Mouse (Mus musculus) adrenal gland, postnatal 4 days (tissue): ENCODE measurements around the gene Gm5624. TPM values are rescaled to one million over a fixed set of nuclear protein-coding genes. Genes with fewer than 3 reads are reported as not detected.
"Not testable (repeated sequence)": the region's sequence is repeated elsewhere in the genome, so short reads cannot be mapped to it uniquely, and the experiment has no call there.

Experiments used
- DNase-seq, 2 experiments: peaks; one replicate each; pipeline ENCODE4 v3.0.0; 2021 to 2022; ENCODE audit warnings: low spot score in 2 of 2, mixed read lengths in 2 of 2
- long read RNA-seq, 2 experiments: library from polyadenylated mRNA; stranded (forward); transcript quantifications; one replicate each; pipeline ENCODE4 v2.0.0; 2021
- total RNA-seq, 2 experiments: library from RNA; stranded (reverse); gene quantifications; 2 replicates each; pipeline ENCODE4 v1.2.3; 2021

The Gm5624 gene
- not detected for total RNA-seq
- long read RNA-seq, experiment 1 = 0 reads
- long read RNA-seq, experiment 2 = 0 reads

DNA sequence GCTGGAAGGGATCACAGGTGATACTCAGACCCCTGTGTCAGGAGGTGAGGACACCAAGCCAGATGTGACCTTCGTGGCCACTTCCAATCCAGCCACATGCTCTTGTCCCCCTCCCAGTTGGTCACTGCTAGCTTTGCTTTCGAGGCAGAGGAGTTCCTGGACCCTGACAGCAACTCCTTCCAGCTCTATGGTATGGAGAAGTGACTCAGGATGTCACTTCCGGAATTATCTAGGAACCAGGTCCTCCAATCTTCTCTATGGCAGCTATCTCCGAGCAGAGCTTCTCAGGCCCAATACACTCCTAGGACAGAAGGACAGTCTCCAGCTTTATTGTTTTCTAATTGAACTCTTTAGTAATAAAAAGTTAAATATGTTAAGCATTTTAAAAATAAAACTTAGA, at the start of gene Gm5624:
TSS of gene Gm5624 (minus strand) at position 202 of the 400 bp plus-strand sequence.
- DNase-seq = not testable (repeated sequence)

DNA sequence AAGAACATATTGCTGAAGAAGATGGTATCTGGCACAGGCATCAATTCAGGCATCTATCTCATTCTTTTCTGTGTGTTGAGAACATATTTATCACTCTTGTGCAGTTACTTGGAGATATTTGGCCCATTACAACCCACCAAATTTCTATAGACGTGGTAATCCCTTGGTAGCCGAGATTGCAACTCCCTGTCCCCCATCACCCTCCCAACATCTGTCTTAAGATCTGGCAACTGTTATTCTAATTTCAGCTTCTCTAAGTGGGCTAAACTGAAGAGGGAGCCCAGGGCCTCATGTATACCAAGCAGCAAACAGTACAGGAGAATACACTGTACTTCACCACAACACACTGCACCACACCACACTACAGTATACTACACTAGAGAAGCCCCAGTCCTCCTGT, 36.0 kb downstream of the Gm5624 start:
- not testable (repeated sequence) for DNase-seq

DNA sequence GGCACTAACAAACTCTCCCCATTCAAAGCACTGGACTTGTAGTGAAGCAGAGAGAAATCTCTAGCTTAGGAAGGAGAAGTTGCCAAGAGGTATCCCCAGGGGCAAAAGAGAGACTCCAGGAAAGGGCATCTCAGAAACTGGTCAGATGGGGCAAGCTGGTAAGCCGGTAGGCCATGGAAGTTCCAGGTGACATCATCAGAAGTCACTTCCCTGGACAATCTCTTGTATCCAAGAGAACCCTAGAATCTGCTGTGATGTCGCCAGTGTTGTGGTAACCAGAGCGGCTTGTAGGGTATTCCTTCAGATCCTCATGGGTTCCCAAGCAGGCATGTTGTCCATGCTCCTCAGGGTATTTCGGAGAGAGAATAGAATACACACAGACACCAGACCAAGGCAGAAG, 44.9 kb downstream of the Gm5624 start, which contains the start of gene Gm8247:
TSS of gene Gm8247 (plus strand) at position 301 of the 400 bp plus-strand sequence.
- DNase-seq = not testable (repeated sequence)

DNA sequence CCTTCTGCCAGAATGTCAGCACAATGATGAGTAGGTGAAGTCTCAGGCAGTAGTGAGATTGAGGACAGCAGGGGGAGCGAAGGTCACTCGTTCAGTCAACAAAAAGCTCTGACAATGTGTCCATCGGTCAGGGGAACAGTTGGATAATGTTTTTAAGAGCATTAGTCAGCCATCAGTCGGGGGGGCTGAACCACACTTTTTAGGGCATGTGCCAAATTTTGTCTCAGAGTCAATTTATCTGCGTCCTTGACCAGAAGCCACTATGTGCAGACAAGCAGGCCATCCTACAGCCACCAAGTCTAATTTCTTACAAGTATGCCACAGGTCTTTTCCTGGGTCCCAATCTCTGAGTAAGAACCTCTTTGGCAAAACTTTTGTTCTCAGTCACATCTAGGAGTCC, 79.8 kb downstream of the Gm5624 start:
- not testable (repeated sequence) for DNase-seq

DNA sequence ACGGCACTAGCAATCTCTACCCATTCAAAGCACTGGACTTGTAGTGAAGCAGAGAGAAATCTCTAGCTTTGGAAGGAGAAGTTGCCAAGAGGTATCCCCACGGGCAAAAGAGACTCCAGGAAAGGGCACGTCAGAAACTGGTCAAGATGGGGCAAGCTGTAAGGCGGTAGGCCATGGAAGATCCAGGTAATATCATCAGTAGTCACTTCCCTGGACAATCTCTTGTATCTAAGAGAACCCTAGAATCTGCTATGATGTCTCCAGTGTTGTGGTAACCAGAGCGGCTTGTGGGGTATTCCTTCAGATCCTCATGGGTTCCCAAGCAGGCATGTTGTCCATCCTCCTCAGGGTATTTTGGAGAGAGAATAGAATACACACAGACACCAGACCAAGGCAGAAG, 109.8 kb downstream of the Gm5624 start, which contains the start of gene Gm17093:
TSS of gene Gm17093 (plus strand) at position 301 of the 400 bp plus-strand sequence.
- DNase-seq = not testable (repeated sequence)

Other genes with a start within 250 kb of the Gm5624 start
- gene Gm3371, start 217.2 kb downstream of the Gm5624 start, total RNA-seq = not detected
- not detected for gene Gm8232, start 194.3 kb downstream of the Gm5624 start, total RNA-seq
- not detected for gene BC061237, start 135.5 kb downstream of the Gm5624 start, total RNA-seq
- gene Gm17093, start 109.7 kb downstream of the Gm5624 start, total RNA-seq = not detected
- gene Gm8247, start 44.8 kb downstream of the Gm5624 start, total RNA-seq = not detected
- gene Gm8257, start 78.5 kb upstream of the Gm5624 start, total RNA-seq = not detected
- not detected for gene Gm8267, start 122.4 kb upstream of the Gm5624 start, total RNA-seq
- under 1 TPM in 1 of 2 experiments, not detected in 1; 0.08 TPM for gene Ptgdr, start 231.4 kb upstream of the Gm5624 start, total RNA-seq